Mouse (Mus musculus) embryo, embryonic 10.5 days (tissue): Measurements from ENCODE around the gene Atp4b.
A peak's percentile ranks its signal among the peaks of the same experiment; 100 is the strongest.

Experiments used
- DNase-seq: peaks from one replicate; pipeline ENCODE4 v3.0.0-alpha.2; 2015; ENCODE audit warnings: low spot score

Gene Atp4b

DNA sequence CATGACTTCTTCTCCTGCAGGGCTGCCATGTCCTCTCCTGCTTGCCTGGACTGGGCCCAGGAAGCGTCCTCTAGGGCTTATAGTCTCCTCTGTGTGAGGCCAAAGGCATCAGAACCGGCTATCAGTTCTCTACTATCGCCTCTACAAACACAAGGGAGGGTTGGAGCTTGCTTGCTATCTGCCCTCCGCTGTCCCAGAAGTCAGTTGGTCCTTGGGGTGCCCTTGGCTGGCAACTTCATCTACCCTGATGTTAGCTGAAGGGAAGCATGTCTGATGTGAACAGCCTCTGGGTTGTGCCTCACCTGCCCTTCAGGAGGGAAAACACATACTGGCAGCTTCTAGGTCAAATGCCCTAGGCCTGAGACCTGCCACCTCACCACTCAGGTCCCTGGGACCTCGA is at the start of gene Atp4b:
Gene Atp4b, minus strand, starts transcription at position 101 of the 400 bp plus-strand sequence.
- no peak for DNase-seq

DNA sequence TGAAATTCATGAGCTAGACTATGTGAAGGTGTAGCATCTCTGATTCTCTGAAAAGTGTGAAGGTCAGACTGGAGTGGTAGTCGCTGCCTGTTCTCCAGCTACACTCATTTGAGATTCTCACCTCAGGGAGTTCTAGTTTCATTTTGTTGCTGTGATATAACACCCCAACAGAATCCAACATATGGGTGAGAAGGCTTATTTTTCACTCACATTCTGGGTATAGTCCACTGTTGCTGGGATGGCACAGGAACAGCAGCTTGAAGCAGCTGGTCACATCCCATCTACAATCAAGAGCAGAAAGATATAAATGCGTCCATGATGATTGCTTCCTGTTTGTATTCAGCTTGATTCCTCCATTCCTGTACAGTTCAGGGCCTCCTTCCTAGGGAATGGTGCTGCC is 45.5 kb upstream of the Atp4b start:
- DNase-seq = no peak

DNA sequence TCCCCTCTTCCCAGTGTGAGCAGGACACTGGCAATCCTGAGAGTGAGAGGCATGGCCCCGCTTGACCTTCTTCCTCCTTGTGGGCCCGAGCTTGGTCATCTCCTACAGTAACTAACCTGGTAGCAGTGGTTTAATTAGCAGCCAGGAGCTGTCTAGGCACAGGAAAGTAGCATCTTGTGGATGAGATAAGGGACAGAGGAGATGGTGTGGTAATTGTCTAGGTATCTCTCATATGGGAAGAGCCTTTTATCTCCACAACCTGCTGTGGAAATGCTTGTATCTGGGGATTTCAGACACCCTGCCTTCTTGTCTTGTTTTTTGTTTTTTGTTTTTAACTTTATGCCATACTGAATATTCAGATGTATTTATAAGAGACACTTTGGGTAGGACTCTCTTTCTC is 40.9 kb upstream of the Atp4b start:
- no peak for DNase-seq

DNA sequence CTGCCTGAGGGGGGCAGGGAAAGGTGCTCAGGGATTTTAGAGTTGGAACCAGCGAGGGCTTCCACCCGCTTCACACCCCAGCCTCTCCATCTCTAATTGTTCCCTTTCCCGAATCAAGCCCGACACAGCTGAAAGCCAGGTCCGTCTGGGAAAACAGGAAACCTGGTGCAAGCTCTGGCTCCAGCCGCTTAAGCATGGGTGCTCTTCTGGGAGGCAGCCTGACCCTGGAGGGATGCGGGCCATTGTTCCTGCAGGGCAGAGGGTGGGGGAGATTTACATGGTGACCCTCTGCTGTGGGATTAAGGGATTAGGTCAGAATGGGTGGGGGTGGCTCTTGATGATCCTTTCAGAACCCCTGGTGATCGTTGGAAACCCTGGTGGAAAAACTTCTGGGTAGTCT is 39.4 kb upstream of the Atp4b start:
- no peak for DNase-seq

DNA sequence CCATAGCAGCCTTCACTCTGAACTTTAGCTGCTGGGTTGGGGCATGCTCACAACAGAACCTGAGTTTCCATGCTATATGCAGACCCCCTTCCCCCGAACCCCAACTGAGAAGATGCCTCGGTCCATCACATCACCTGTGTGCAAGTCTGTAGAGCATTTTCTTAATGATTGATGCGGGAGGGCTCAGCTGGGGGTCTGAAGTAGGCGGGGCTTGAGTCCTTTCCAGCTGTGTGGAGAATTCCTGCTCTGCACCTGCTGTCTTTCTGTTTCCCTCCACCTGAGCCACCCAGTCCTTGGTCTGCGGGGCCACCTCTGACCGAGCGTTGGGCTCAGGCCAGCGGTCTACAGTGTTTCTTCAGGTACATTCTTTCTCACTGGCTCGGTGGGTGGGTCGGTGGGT is 38.3 kb upstream of the Atp4b start, which contains the start of gene Tmem255b:
Gene Tmem255b, plus strand, starts transcription at position 301 of the 400 bp plus-strand sequence.
- no peak for DNase-seq

DNA sequence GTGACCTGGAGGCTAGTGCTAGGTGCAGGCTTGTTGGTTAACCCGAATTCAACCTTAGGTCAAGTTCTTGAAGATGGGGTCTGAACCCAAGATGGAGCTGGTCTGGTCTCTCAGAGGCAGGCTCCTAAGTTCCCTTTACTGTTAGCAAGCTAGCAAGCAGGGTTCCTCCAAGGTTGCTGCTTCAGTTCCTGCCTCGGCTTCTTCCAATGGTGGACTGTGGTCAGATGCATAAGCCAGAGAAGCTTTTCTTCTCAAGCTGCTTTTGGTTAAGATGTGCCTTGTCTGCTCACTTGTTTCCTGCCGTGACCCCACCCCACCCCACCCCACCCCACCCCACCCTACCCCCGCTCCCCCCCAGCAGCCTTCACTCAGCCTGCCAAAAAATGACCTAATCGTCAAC is 36.5 kb upstream of the Atp4b start:
- DNase-seq = no peak

DNA sequence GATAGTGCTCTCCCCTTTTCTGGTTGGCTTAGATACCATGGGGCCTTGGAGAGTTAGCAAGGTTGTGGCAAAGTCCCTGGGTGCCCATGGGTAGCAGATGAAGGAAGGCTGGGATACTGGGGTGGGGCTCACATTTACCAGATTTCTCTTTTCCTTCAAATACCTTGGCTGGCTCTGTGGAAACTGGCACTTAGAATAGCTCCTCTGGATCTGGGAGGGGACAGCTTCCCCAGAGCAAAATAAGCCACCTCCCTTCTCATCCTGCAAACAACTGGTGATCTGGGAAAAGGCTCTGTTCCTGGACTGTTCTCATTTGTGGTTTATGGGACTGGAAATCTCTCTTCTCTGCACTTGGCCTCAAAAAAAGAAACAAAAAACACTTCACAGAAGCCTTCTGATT is 34.2 kb upstream of the Atp4b start:
- no peak for DNase-seq

DNA sequence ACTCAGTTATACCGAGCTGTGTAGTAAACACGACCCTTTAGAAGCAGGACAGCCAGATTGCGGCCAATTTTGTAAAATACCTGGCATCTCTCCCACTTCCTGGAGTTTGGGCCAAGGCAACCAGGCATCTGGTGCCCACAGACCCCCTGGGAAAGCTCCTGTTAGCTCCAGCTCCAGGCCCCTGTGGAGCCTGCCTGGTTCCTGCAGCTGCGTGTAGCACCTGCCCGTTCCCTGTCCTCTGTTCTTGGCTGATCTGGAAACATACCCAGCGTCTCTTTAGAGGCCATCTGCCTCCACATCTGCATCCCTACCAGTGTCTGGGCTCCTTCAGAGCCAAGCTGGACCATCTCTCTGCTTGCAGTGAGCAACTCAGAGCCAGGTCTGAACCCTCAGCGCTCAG is 33.8 kb upstream of the Atp4b start:
- no peak for DNase-seq

DNA sequence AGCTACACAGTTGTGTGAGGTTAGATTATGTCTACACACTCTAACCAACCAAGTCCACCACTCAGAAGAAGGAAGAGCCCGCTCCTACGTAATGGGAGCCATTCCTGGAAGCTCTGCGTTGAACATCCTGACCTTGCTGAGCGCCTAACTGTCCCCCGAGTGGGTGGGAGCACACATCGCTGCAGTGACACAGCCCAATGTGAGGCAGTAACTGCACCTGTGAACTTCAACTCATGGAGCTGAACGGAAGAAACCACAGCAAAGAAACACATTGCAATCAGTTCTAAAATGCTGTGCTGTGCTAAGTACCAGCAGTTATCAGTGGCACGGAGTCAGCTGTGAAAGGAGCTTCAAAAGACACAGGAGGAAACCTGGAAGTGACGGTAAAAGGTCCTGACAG is 31.5 kb upstream of the Atp4b start:
- no peak for DNase-seq

DNA sequence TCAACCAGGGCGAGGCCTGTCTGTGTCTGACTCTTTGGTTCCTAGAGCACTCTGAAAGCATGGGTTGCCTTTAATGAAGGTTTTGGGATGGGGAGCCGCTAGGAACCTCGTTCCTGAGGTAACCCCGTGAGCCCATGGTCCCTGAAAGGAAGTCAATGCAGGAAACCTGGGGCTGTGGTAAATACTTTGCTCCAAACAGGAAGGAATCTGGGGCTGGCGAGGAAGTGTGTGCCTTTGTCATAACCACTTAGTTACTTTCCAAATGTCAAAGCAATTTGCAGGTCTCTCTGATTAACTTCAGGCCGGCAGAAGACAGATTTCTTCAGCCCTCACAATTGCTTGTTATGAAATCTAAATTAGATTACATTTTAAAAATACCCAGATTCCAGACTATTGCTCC is 30.7 kb upstream of the Atp4b start:
- no peak for DNase-seq

DNA sequence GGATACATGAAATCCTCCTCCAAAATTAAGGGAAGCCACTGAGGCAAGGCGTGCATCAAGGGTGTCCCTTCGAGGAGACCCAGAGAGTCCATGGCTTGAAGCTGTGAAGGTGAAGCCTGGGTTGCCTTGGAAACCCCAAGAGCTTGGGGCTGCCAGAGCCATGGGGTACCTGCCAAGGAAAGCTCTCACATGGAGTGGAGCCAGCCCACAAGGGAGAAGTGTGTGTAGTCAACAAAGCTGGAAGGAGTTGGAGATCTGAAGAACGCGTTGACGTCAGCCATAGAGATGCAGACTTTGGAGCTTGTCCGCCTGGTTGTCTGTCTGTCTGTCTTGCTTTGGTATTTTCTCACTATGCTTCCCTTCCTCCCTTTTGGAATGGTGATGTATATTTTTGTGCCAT is 24.3 kb upstream of the Atp4b start:
- DNase-seq = no peak

DNA sequence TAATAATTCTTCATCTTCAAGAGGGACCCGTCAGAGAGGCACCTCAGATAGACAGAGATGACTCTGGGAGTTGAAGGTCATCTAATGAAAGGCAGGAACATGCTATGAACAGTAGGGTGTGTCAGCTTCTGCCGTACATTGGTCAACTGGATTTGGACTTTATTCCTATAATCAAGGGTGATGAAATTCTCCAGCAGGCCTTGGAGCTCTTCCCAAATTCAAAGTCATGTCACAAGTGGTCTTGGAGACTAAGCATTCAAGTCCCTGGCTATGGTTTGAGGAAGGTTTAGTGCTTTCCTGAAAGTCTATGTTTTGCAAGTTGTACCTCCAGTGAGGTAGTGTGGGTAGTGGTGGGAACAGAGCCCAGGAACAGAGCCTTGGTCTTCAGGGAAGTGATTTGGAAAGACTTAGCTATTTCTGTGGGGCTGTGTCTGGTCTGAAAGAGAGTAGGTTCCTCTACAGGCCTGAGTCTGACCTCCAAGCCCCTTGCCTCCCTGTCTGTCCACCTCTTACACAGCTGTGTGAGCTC is 22.6 kb upstream of the Atp4b start:
- no peak for DNase-seq

DNA sequence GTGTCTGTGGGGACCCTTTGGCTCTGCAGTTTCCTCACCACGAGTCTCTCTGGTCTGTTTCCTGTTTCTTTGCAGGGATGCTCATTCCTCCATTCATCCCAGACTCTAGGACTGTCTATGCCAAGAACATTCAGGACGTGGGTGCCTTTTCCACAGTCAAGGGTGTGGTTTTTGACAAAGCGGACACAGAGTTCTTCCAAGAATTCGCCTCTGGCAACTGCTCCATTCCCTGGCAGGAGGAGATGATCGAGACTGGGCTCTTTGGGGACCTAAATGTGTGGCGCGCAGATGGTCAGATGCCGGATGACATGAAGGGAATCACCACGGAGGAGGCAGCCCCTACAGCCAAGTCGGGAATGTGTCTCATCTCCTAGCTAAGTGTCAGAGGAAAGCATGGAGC is 19.3 kb upstream of the Atp4b start:
- no peak for DNase-seq

DNA sequence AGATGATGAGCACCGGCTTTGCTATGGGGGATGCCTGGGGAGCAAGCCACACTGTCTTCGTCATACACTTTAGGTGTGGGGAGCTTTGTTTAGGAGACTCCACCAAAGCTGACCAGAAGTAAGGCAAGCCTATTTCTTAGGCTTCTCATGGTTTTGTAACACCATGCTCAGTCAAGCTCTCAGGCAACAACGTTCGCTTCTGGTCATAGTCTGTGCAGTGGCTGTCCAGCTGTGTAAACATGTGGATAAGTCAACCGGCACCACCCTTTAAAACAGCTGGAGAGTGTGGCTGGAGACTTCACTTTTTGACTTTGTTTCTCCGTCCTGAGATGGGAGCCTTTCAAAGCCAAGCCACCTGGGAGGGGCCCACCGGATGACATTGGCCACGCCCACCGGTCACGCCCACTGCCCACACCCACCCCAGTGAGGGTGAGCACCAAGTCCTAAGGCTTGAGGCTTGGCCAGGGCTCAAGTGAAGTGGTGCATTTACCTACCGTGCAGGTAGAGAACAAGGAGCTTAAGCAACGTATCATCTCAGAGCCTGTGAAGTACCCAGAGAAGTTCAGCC is 17.3 kb upstream of the Atp4b start:
- no peak for DNase-seq

DNA sequence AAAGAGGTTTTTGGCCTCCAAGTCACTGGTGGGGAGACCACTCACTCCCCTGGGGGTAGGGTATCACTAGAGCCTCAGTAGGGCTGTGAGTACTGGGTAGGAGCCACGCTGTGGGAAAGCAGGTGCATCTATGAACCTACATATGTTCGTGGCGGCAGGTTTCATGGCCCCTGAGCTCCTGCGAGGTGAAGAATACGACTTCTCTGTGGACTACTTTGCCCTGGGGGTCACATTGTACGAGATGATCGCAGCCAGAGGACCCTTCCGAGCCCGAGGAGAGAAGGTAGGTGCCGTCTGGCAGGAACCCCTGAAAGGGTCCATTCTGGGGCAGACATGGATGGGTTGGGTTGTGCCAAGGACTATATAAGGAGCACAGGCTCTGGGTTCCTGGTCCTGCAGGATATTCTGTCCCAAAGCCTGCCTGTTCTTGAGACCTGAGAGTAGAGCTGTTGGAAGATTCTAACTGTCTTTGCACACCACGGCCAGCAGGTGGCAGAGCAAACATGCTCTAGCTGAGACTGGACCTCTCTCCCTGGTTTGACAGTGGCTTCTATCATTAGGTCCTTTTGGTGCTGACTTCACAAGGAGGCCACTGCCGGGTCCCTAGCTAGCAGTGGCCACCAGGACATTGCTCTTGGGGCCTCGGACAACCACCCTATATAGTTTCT is 16.4 kb upstream of the Atp4b start:
- DNase-seq = peak; percentile 79

DNA sequence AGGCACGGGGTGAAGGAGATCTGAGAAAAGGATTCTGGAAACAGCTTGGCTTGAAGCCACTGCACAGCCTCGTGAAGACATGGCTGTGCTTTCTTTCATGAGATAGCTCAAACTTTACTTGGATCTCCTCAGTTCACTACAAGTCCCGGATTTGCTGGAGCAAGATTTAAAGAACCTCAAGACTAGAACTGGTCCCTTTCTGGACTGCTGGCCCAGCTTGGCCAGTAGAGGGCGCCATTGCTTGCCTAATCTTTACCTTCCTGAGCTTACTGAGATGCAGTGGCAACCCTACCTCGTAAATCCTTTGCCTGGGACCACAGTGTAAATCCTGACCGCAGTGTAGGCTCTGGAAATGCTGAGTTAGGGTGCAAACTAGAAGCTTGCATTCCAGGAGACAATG is 15.0 kb upstream of the Atp4b start:
- peak; percentile 84 for DNase-seq

DNA sequence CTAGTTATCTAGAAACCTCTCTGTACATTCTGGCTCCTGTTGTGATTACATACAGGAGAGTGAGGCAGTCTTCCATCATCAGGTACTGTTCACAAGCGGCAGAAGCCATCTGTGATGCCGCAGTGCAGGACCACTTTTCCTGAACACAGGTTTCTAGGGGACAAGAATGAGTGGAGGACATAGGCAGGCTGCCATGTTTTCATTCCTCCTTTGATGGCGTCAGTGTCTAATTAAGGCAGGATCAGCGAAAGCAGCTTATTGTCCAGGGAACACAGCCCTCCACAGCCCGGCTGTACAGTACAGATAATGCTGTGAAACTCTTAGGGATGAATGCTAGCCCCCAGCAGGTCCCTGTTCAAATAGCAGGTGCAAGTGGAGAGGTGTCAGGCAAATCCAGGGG is 9.4 kb upstream of the Atp4b start:
- no peak for DNase-seq

DNA sequence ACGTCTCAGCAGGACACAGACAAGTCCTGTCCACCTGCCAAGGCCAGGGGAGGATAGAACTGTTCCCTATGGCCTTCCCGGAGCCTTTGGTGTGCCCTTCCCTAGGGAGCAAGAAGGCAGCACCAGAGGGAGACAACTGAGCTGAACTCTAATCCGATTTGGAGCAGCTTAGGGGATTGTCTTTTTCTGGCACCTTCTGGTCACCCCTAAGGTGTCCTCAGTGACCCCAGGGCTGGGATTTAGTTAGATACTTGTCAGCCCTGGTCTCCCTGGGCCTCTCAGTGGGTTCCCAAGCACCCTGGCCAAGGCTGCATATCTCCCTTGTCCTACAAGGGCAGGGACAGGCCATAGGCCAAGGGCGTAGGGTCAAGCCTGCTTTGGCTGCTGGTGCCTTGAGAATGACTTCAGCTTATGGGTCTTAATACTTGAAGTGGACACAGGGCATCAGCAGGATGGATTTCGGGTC is 8.1 kb upstream of the Atp4b start, which contains the start of gene Grk1:
Gene Grk1, plus strand, starts transcription at position 416 of the 466 bp plus-strand sequence.
- no peak for DNase-seq

DNA sequence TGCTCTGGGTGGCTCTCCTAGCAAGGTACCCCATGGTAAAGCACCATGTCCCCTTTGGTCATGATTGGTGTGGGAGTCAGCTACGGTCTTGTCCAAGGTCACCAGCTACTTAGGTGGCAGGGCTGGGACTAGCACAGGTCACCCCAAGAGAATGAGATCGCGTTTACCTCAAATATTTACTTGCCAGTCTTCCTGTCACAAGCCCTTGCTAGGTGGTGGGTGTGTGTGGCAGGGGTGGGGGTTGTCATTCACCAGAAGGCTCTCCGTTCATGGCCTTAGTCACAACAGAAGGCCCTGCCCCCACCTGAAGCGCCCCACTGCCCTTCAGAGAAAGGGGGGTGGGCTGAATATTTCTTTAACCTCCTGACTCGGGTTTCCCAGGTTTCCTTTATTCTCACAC is 6.9 kb upstream of the Atp4b start:
- DNase-seq = no peak

DNA sequence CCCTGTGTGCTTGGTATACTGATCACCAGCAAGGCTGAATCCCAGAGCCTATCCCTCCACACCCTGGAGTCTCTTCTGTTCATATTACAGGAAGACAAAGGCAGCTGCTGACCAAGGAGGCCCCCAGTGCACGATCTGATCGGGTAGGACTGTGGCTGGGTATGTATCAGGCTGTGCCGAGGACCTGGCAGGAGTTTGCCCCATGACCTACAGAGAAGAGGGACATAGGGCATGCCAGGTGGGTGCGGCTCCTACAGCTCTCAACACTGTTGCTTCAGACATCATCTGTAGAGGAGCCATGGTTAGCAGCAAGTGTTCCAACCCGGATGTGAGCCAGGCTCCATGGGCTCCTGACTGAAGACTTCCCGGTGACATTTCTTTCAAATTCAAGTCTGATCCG is 2.8 kb downstream of the Atp4b start:
- no peak for DNase-seq

DNA sequence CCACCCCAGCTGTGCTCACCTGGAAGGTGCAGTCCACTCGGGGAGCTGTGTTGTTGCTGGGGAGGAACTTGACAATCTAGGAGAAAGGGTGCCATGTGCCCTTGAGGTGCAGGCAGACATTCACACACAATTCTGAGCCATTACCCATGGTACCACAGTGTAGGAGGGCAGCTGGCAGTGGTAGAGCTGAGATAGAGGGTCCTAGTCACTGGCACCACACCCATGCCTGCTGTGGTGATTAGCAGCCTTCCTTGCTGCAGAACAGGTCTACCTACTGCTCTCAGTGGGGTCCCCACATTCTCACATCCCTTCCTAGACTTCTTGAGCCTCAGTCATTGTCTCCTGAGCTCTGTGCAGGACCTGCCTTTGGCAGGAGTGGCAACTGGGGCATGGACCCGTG is 7.9 kb downstream of the Atp4b start:
- DNase-seq = no peak

DNA sequence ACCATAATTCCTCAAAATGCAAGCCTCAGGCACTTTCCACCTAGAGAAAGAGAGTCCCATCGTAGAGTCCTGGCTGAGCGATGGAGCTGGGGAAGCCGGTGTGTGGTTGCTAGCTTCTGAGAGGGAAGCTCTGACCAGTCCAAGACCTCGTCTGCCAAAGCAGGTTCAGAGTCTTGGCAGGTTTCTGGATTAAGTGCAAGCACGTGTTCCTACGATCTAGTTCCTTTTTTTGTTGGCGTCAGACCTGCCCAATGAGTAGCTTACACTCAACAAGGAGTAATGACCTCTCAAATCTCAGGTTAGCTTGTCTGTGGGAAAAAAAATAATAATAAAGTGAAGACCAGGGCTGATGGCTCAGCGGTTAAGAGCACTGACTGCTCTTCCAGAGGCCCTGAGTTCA is 8.9 kb downstream of the Atp4b start:
- no peak for DNase-seq

DNA sequence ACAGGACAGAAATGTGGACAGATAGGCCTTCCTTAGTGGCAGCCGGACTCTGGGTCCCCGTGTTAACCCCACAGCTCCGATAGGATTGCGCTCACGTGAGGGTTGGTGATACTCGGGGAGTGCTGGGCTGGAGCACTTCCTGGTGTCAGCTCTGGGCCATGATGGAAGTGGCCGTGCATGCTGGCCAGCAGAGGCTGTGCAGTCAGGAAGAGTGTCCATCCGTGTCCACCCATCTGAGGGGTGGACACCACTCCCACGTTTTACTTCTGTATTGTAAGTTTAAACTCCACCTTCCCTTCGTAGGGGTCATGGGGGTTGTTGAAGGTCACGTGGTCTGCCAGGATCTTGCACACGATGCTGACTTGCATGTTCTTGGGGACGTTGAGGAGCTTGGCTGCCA is 10.3 kb downstream of the Atp4b start:
- no peak for DNase-seq

DNA sequence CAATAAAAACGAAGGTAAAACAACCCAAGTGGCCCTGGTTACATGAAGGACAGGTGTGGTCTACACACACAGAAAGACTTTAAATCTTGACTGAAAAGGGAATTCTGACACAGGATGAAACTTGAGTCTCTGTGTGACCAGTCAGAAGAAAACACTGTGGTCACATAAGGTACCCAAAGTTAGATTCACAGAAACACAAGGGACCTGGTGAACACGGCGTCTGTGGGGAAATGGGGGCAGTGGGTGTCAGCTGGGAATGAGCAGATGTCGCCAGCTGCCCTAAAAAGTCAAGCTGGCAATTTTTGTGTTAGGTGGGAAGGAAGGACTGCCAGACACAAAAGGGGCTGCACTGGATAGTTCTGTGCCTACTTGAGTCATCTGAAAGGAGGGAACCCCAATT is 13.6 kb downstream of the Atp4b start:
- no peak for DNase-seq
